Mouse (Mus musculus): ENCODE data around the gene Map3k3. TPM values are rescaled to one million over a fixed set of nuclear protein-coding genes. Genes with fewer than 3 reads are reported as not detected.

The Map3k3 gene
- 102 TPM for polyA plus RNA-seq (2017; shearing (Covaris generic))

GRCm38 (mm10) chr11:106083708-106084701, at the start of gene Map3k3:
Gene Map3k3, plus strand, starts transcription at chr11:106084613.

GRCm38 (mm10) chr11:106036548-106037417, 47.6 kb upstream of the Map3k3 start, which contains the start of gene Dcaf7:
Gene Dcaf7, plus strand, starts transcription at chr11:106036872.

GRCm38 (mm10) chr11:106065923-106066571, 18.4 kb upstream of the Map3k3 start, which contains the start of gene Taco1:
Gene Taco1, plus strand, starts transcription at chr11:106066061.

GRCm38 (mm10) chr11:106160841-106161721, 76.7 kb downstream of the Map3k3 start, which contains the start of the genes Gm10840 and Limd2:
Gene Gm10840, plus strand, starts transcription at chr11:106160850.
Gene Limd2, minus strand, starts transcription at chr11:106160860.

GRCm38 (mm10) chr11:106202123-106202465, 117.7 kb downstream of the Map3k3 start, which contains the start of gene Strada:
Gene Strada, minus strand, starts transcription at chr11:106202168.

Other genes with a start within 250 kb of the Map3k3 start
- gene Cyb561, start 131.3 kb upstream of the Map3k3 start, polyA plus RNA-seq (2017; shearing (Covaris generic)) = 0.80 TPM
- gene Ace, start 116.7 kb upstream of the Map3k3 start, polyA plus RNA-seq (2017; shearing (Covaris generic)) = not detected
- gene Ace3, start 89.9 kb upstream of the Map3k3 start, polyA plus RNA-seq (2017; shearing (Covaris generic)) = not detected
- gene Kcnh6, start 76.5 kb upstream of the Map3k3 start, polyA plus RNA-seq (2017; shearing (Covaris generic)) = 0.15 TPM
- gene Dcaf7, start 47.7 kb upstream of the Map3k3 start, polyA plus RNA-seq (2017; shearing (Covaris generic)) = 81.6 TPM
- gene Taco1, start 18.6 kb upstream of the Map3k3 start, polyA plus RNA-seq (2017; shearing (Covaris generic)) = 5.0 TPM
- not detected for gene Gm10840, start 76.2 kb downstream of the Map3k3 start, polyA plus RNA-seq (2017; shearing (Covaris generic))
- 940 TPM for gene Limd2, start 76.2 kb downstream of the Map3k3 start, polyA plus RNA-seq (2017; shearing (Covaris generic))
- gene Strada, start 117.6 kb downstream of the Map3k3 start, polyA plus RNA-seq (2017; shearing (Covaris generic)) = 28.5 TPM
- gene Ccdc47, start 131.7 kb downstream of the Map3k3 start, polyA plus RNA-seq (2017; shearing (Covaris generic)) = 66.9 TPM
- 105 TPM for gene Ddx42, start 132.3 kb downstream of the Map3k3 start, polyA plus RNA-seq (2017; shearing (Covaris generic))
- gene Ftsj3, start 171.5 kb downstream of the Map3k3 start, polyA plus RNA-seq (2017; shearing (Covaris generic)) = 67.4 TPM
- 120 TPM for gene Psmc5, start 171.5 kb downstream of the Map3k3 start, polyA plus RNA-seq (2017; shearing (Covaris generic))
- gene Smarcd2, start 188.4 kb downstream of the Map3k3 start, polyA plus RNA-seq (2017; shearing (Covaris generic)) = 116 TPM
- not detected for gene Tcam1, start 192.1 kb downstream of the Map3k3 start, polyA plus RNA-seq (2017; shearing (Covaris generic))
- gene Gh, start 217.3 kb downstream of the Map3k3 start, polyA plus RNA-seq (2017; shearing (Covaris generic)) = not detected
- 0.31 TPM for gene Cd79b, start 230.1 kb downstream of the Map3k3 start, polyA plus RNA-seq (2017; shearing (Covaris generic))

All from effector memory CD4-positive, alpha-beta T cell, adult 5 months (primary cell).